Mouse (Mus musculus) midbrain, embryonic 13.5 days (tissue): ENCODE data around the gene Palld. TPM values are rescaled to one million over a fixed set of nuclear protein-coding genes. Genes with fewer than 3 reads are reported as not detected.

Experiments used
- ATAC-seq: fragments of 200-750 bp; cut with Nextera tagmentation; 2 replicates; pipeline ENCODE4 v1.8.0; 2017; ENCODE audit warnings: mild to moderate bottlenecking, moderate TSS enrichment, moderate library complexity
- H3K27ac ChIP-seq: fragments of 300-500 bp; sonication (generic); 2 replicates; pipeline ENCODE4 v1.5.1; 2015; ENCODE audit warnings: inconsistent platforms, mild to moderate bottlenecking, moderate library complexity
- H3K27me3 ChIP-seq: fragments of 300-500 bp; sonication (generic); 2 replicates; pipeline ENCODE4 v1.6.1; 2015; ENCODE audit warnings: mild to moderate bottlenecking, inconsistent platforms
- H3K36me3 ChIP-seq: fragments of 300-500 bp; sonication (generic); 2 replicates; pipeline ENCODE4 v1.6.1; 2015; ENCODE audit warnings: mild to moderate bottlenecking, inconsistent platforms
- H3K4me1 ChIP-seq: fragments of 300-500 bp; sonication (generic); replicated peaks from 2 replicates; pipeline ENCODE4 v1.6.1; 2015; ENCODE audit warnings: inconsistent platforms
- H3K4me2 ChIP-seq: fragments of 300-500 bp; sonication (generic); replicated peaks from 2 replicates; pipeline ENCODE4 v1.6.1; 2015; ENCODE audit warnings: moderate library complexity, mild to moderate bottlenecking, inconsistent platforms
- H3K4me3 ChIP-seq: fragments of 300-500 bp; sonication (generic); replicated peaks from 2 replicates; pipeline ENCODE4 v1.5.1; 2015; ENCODE audit warnings: mild to moderate bottlenecking, inconsistent platforms
- H3K9ac ChIP-seq: fragments of 300-500 bp; sonication (generic); replicated peaks from 2 replicates; pipeline ENCODE4 v1.6.1; 2015; ENCODE audit warnings: mild to moderate bottlenecking, inconsistent platforms
- H3K9me3 ChIP-seq: fragments of 300-500 bp; sonication (generic); 2 replicates; pipeline ENCODE4 v1.6.1; 2016; ENCODE audit warnings: mild to moderate bottlenecking, inconsistent platforms
- WGBS: fragments of 180-500 bp; shearing (Covaris S2); methylation state at CpG from one replicate; pipeline ENCODE4 v1.1.7; 2015; 5-methylcytosine and 5-hydroxymethylcytosine counted together
- polyA plus RNA-seq: library from polyadenylated mRNA; unstranded; fragments of >200 nt; fragmentation: Nextera tagmentation; extraction: Ambion mirVana; gene quantifications from 2 replicates; pipeline ENCODE4 v1.2.1, GENCODE M21; 2015

Gene Palld
- polyA plus RNA-seq, 1 experiment from 2014 or later = 27.6 TPM

- H3K36me3 ChIP-seq = no peaks in the 10 kb centered on the region
- peaks cover 4% of the 10 kb centered on the region; the same call in 1 of the 2 replicates for H3K4me1 ChIP-seq
- WGBS = 12% methylated on average over 7 of the region's 7 CpGs
- no peak overlapping the region for H3K4me2 ChIP-seq
- H3K9ac ChIP-seq = no peak overlapping the region
- H3K27ac ChIP-seq = no peak overlapping the region
- H3K9me3 ChIP-seq = no peaks in the 10 kb centered on the region
- peaks cover 5% of the 10 kb centered on the region; the same call in 1 of the 2 replicates for H3K27me3 ChIP-seq
- ATAC-seq = peak; percentile 71
- H3K4me3 ChIP-seq = no peak overlapping the region
Measured at GRCm38 (mm10) chr8:61848581-61849162, 53.8 kb downstream of the Palld start.

- Histone ChIP-seq H3K4me1 (peaks cover 4% of the 10 kb centered on the region; the same call in 1 of the 2 replicates), H3K27me3 (peaks cover 5% of the 10 kb centered on the region; the same call in 1 of the 2 replicates), H3K36me3 (no peaks in the 10 kb centered on the region), H3K27ac (no peak overlapping the region), H3K4me3 (no peak overlapping the region), H3K4me2 (no peak overlapping the region), H3K9me3 (no peaks in the 10 kb centered on the region), H3K9ac (no peak overlapping the region)
- WGBS = 70% methylated on average over 5 of the region's 5 CpGs
- no peak for ATAC-seq
Measured at GRCm38 (mm10) chr8:61847494-61847893, 55.0 kb downstream of the Palld start.

- no peak for ATAC-seq
- H3K27me3 ChIP-seq = peaks cover 5% of the 10 kb centered on the region; the same call in 1 of the 2 replicates
Measured at GRCm38 (mm10) chr8:61844992-61845391, 57.5 kb downstream of the Palld start.

GRCm38 (mm10) chr8:61844575-61844974 is 57.9 kb downstream of the Palld start:
- peaks cover 4% of the 10 kb centered on the region; the same call in 1 of the 2 replicates for H3K4me1 ChIP-seq
- no peaks in the 10 kb centered on the region for H3K36me3 ChIP-seq
- H3K27ac ChIP-seq = no peak overlapping the region
- H3K9me3 ChIP-seq = no peaks in the 10 kb centered on the region
- no peak overlapping the region for H3K4me2 ChIP-seq
- no peak overlapping the region for H3K9ac ChIP-seq
- no peak overlapping the region for H3K4me3 ChIP-seq
- peaks cover 5% of the 10 kb centered on the region; the same call in 1 of the 2 replicates for H3K27me3 ChIP-seq
- no peak for ATAC-seq
- 78% methylated on average over 4 of the region's 4 CpGs for WGBS

More at GRCm38 (mm10) chr8:61844992-61845391, 57.5 kb downstream of the Palld start:
- Histone ChIP-seq H3K27ac (no peak overlapping the region), H3K4me1 (peaks cover 4% of the 10 kb centered on the region; the same call in 1 of the 2 replicates), H3K4me2 (no peak overlapping the region), H3K4me3 (no peak overlapping the region), H3K36me3 (no peaks in the 10 kb centered on the region), H3K9ac (no peak overlapping the region), H3K9me3 (no peaks in the 10 kb centered on the region)
- WGBS = 60% methylated on average over 2 of the region's 2 CpGs

- H3K9me3 ChIP-seq = no peaks in the 10 kb centered on the region
- no peak overlapping the region for H3K27ac ChIP-seq
- no peak for ATAC-seq
- 90% methylated on average over 8 of the region's 8 CpGs for WGBS
- no peaks in the 10 kb centered on the region for H3K36me3 ChIP-seq
- H3K9ac ChIP-seq = no peak overlapping the region
- peaks cover 5% of the 10 kb centered on the region; the same call in 1 of the 2 replicates for H3K27me3 ChIP-seq
- H3K4me1 ChIP-seq = peaks cover 4% of the 10 kb centered on the region; the same call in 1 of the 2 replicates
- no peak overlapping the region for H3K4me3 ChIP-seq
- H3K4me2 ChIP-seq = no peak overlapping the region
Measured at GRCm38 (mm10) chr8:61843776-61844175, 58.7 kb downstream of the Palld start.

GRCm38 (mm10) chr8:61833211-61833610 is 69.3 kb downstream of the Palld start:
- ATAC-seq = no peak
- no peak overlapping the region for H3K4me3 ChIP-seq
- H3K9me3 ChIP-seq = no peaks in the 10 kb centered on the region
- no peaks in the 10 kb centered on the region for H3K4me1 ChIP-seq
- H3K27ac ChIP-seq = no peak overlapping the region
- WGBS = 91% methylated on average over 3 of the region's 3 CpGs
- H3K4me2 ChIP-seq = no peak overlapping the region
- no peaks in the 10 kb centered on the region for H3K36me3 ChIP-seq
- no peaks in the 10 kb centered on the region for H3K27me3 ChIP-seq
- no peak overlapping the region for H3K9ac ChIP-seq

GRCm38 (mm10) chr8:61831944-61832343 is 70.5 kb downstream of the Palld start:
- 86% methylated on average over 4 of the region's 4 CpGs for WGBS
- H3K36me3 ChIP-seq = no peaks in the 10 kb centered on the region
- H3K9me3 ChIP-seq = no peaks in the 10 kb centered on the region
- H3K4me1 ChIP-seq = no peaks in the 10 kb centered on the region
- H3K4me3 ChIP-seq = no peak overlapping the region
- no peak overlapping the region for H3K4me2 ChIP-seq
- no peak overlapping the region for H3K27ac ChIP-seq
- no peaks in the 10 kb centered on the region for H3K27me3 ChIP-seq
- no peak for ATAC-seq
- H3K9ac ChIP-seq = no peak overlapping the region

GRCm38 (mm10) chr8:61830821-61831220 is 71.7 kb downstream of the Palld start:
- no peak for ATAC-seq
- WGBS = 75% methylated on average over 6 of the region's 6 CpGs
- Histone ChIP-seq H3K4me1 (no peaks in the 10 kb centered on the region), H3K9me3 (no peaks in the 10 kb centered on the region), H3K27me3 (no peaks in the 10 kb centered on the region), H3K9ac (no peak overlapping the region), H3K27ac (no peak overlapping the region), H3K36me3 (no peaks in the 10 kb centered on the region), H3K4me3 (no peak overlapping the region), H3K4me2 (no peak overlapping the region)

- 77% methylated on average over 3 of the region's 3 CpGs for WGBS
- no peaks in the 10 kb centered on the region for H3K27me3 ChIP-seq
- H3K9ac ChIP-seq = no peak overlapping the region
- no peak overlapping the region for H3K4me3 ChIP-seq
- H3K9me3 ChIP-seq = no peaks in the 10 kb centered on the region
- no peak overlapping the region for H3K27ac ChIP-seq
- H3K4me2 ChIP-seq = no peak overlapping the region
- ATAC-seq = 0 out of 2 replicates have a peak, but pooled peaks have one; percentile 17
- H3K4me1 ChIP-seq = peaks cover 10% of the 10 kb centered on the region; the same call in 1 of the 2 replicates
- H3K36me3 ChIP-seq = no peaks in the 10 kb centered on the region
Measured at GRCm38 (mm10) chr8:61824563-61824962, 77.9 kb downstream of the Palld start.

- no peak for ATAC-seq
- no peaks in the 10 kb centered on the region for H3K36me3 ChIP-seq
- no peak overlapping the region for H3K27ac ChIP-seq
- WGBS = 49% methylated on average over 5 of the region's 5 CpGs
- H3K27me3 ChIP-seq = no peaks in the 10 kb centered on the region
- H3K4me3 ChIP-seq = no peak overlapping the region
- no peaks in the 10 kb centered on the region for H3K9me3 ChIP-seq
- H3K4me1 ChIP-seq = peaks cover 10% of the 10 kb centered on the region; the same call in 1 of the 2 replicates
- H3K4me2 ChIP-seq = no peak overlapping the region
- H3K9ac ChIP-seq = no peak overlapping the region
Measured at GRCm38 (mm10) chr8:61823157-61823556, 79.3 kb downstream of the Palld start.

- no peak for ATAC-seq
- 93% methylated on average over 2 of the region's 2 CpGs for WGBS
Measured at GRCm38 (mm10) chr8:61803764-61804163, 98.7 kb downstream of the Palld start.

GRCm38 (mm10) chr8:61802840-61803239 is 99.7 kb downstream of the Palld start:
- 88% methylated on average over 2 of the region's 2 CpGs for WGBS
- no peak overlapping the region for H3K4me3 ChIP-seq
- no peaks in the 10 kb centered on the region for H3K36me3 ChIP-seq
- no peak overlapping the region for H3K4me2 ChIP-seq
- H3K9ac ChIP-seq = no peak overlapping the region
- H3K27ac ChIP-seq = no peak overlapping the region
- no peaks in the 10 kb centered on the region for H3K4me1 ChIP-seq
- no peaks in the 10 kb centered on the region for H3K27me3 ChIP-seq
- no peaks in the 10 kb centered on the region for H3K9me3 ChIP-seq
- no peak for ATAC-seq

More at GRCm38 (mm10) chr8:61803764-61804163, 98.7 kb downstream of the Palld start:
- Histone ChIP-seq H3K36me3 (no peaks in the 10 kb centered on the region), H3K27ac (no peak overlapping the region), H3K9me3 (no peaks in the 10 kb centered on the region), H3K4me2 (no peak overlapping the region), H3K9ac (no peak overlapping the region), H3K4me3 (no peak overlapping the region), H3K27me3 (no peaks in the 10 kb centered on the region), H3K4me1 (no peaks in the 10 kb centered on the region)
